Mouse (Mus musculus) stomach, postnatal 0 days (tissue): Measurements from ENCODE around the gene Xylt1.

Experiments used
- CTCF ChIP-seq: IDR thresholded peaks from 2 replicates; pipeline ENCODE4 v1.5.1; 2016; ENCODE audit warnings: antibody characterized with exemption, low read depth, mild to moderate bottlenecking, moderate library complexity
- EP300 ChIP-seq: optimal IDR thresholded peaks from 2 replicates; pipeline ENCODE3; 2016; ENCODE audit warnings: antibody characterized with exemption

DNA sequence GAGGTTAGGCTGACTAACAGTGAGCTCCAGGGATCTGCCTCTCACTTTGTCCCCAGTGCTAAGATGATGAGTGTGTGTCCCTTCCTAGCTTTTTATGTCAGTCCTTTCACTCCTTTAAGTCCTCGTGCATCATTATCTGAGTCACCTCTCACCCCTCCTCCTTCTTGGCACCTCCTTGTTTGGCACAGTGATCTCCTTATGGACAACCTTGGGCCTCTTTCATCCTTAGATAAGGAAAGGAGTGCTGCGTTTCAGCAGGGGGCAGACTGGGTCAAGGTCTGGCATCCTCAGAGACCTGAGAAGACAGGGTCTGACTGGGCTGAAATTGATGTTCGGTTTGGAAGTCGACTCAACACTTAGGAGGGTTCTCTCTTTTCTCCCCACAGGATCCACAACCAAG, 94.3 kb downstream of the Xylt1 start:
- TF ChIP-seq EP300 (no peak), CTCF (no peak)
